In genomic region chr14:62908550-62908949, GRCm38 (mm10) we compare ENCODE assay signal across 32 mouse cellular contexts.
A peak's percentile ranks its signal among the peaks of the same experiment; 100 is the strongest.
DNase-seq lines count a peak whose midpoint lies in the region; ATAC-seq and TF ChIP-seq lines count a peak whose summit lies in the region.
"Had no signal": no experiment of that assay in that cellular context is flagged by ENCODE, and none has a peak within 500 bp of the region (broad histone marks: within the 10 kb centered on the region; RNA-seq: fewer than 3 reads in every experiment).

No protein-coding gene starts in this region.

- ATAC-seq in heart, embryonic 12.5 days (ENCODE audit: insufficient number of reproducible peaks, low FRiP score), result no peak
- 0 out of 2 replicates have a peak, but pooled peaks have one; percentile 47 for ATAC-seq in hindbrain, postnatal 0 days
- ATAC-seq: forebrain, embryonic 14.5 days; inflammation-experienced regulatory T-cells, adult 6 months; midbrain, embryonic 15.5 days had no signal

- H3K4me1 ChIP-seq in heart, embryonic 12.5 days (replicated peaks), result peaks cover 24% of the 10 kb centered on the region
- no peaks in the 10 kb centered on the region for H3K4me1 ChIP-seq in hindbrain, postnatal 0 days (ENCODE audit: insufficient read depth, low read length)
- no peaks in the 10 kb centered on the region; the same call in 1 of the 2 replicates for H3K4me1 ChIP-seq in hindbrain, embryonic 10.5 days (replicated peaks)
- H3K4me1 ChIP-seq in testis, adult 2 months (ENCODE audit: control insufficient read depth, insufficient read depth, low read length), result peaks cover 5% of the 10 kb centered on the region
- H3K4me1 ChIP-seq: hindbrain, embryonic 12.5 days; limb, embryonic 12.5 days; liver, embryonic 15.5 days; midbrain, embryonic 15.5 days had no signal

- H3K27me3 ChIP-seq in heart, embryonic 12.5 days (replicated peaks), result no peaks in the 10 kb centered on the region
- H3K27me3 ChIP-seq in hindbrain, postnatal 0 days (ENCODE audit: insufficient read depth, low read length), result no peaks in the 10 kb centered on the region
- no peaks in the 10 kb centered on the region for H3K27me3 ChIP-seq in hindbrain, embryonic 10.5 days (ENCODE audit: insufficient read depth, poor library complexity, severe bottlenecking)
- no peaks in the 10 kb centered on the region for H3K27me3 ChIP-seq in testis, adult 2 months (ENCODE audit: control insufficient read depth, insufficient read depth, low read length)
- H3K27me3 ChIP-seq: embryonic facial prominence, embryonic 12.5 days; heart, embryonic 15.5 days; hindbrain, embryonic 12.5 days; limb, embryonic 12.5 days; liver, embryonic 15.5 days; midbrain, embryonic 15.5 days; neural tube, embryonic 12.5 days had no signal

- H3K9me3 ChIP-seq in heart, embryonic 12.5 days (replicated peaks), result no peaks in the 10 kb centered on the region
- no peaks in the 10 kb centered on the region for H3K9me3 ChIP-seq in hindbrain, postnatal 0 days (ENCODE audit: low read length)
- no peaks in the 10 kb centered on the region for H3K9me3 ChIP-seq in hindbrain, embryonic 10.5 days
- H3K9me3 ChIP-seq: embryonic facial prominence, embryonic 12.5 days; heart, embryonic 15.5 days; hindbrain, embryonic 12.5 days; limb, embryonic 12.5 days; liver, embryonic 15.5 days; midbrain, embryonic 15.5 days; neural tube, embryonic 12.5 days had no signal

- no peak for TF ChIP-seq POLR2A in testis, adult 2 months (IDR thresholded peaks at IDR 0.05; ENCODE audit: control insufficient read depth, low read depth, low read length)

- H3K4me3 ChIP-seq in heart, embryonic 12.5 days, result no peak overlapping the region
- H3K4me3 ChIP-seq in hindbrain, postnatal 0 days (ENCODE audit: low read length), result no peak overlapping the region
- no peak overlapping the region for H3K4me3 ChIP-seq in hindbrain, embryonic 10.5 days
- no peak overlapping the region for H3K4me3 ChIP-seq in testis, adult 2 months (ENCODE audit: control insufficient read depth, low read depth, low read length)
- H3K4me3 ChIP-seq: embryonic facial prominence, embryonic 12.5 days; heart, embryonic 15.5 days; hindbrain, embryonic 12.5 days; layer of hippocampus, adult 2 months; left cerebral cortex, adult 2 months; limb, embryonic 12.5 days; liver, embryonic 15.5 days; midbrain, embryonic 15.5 days; neural tube, embryonic 12.5 days had no signal

- 55% methylated on average over 5 of the region's 5 CpGs for WGBS in heart, embryonic 12.5 days
- 63% methylated on average over 5 of the region's 5 CpGs for WGBS in hindbrain, postnatal 0 days
- WGBS in hindbrain, embryonic 10.5 days, result 89% methylated on average over 5 of the region's 5 CpGs

- H3K9ac ChIP-seq in heart, embryonic 12.5 days, result no peak overlapping the region
- H3K9ac ChIP-seq in hindbrain, postnatal 0 days (replicated peaks; ENCODE audit: low read length), result no peak overlapping the region
- H3K9ac ChIP-seq: embryonic facial prominence, embryonic 12.5 days; heart, embryonic 15.5 days; hindbrain, embryonic 12.5 days; limb, embryonic 12.5 days; liver, embryonic 15.5 days; lung, embryonic 14.5 days; midbrain, embryonic 15.5 days; neural tube, embryonic 12.5 days had no signal

- no peak for TF ChIP-seq CTCF in hindbrain, postnatal 0 days (IDR thresholded peaks at IDR 0.05; ENCODE audit: low read depth)
- TF ChIP-seq CTCF in testis, adult 2 months (IDR thresholded peaks at IDR 0.05; ENCODE audit: control insufficient read depth, insufficient read depth, insufficient replicate concordance, low read depth, low read length), result no peak

- H3K4me2 ChIP-seq in heart, embryonic 12.5 days, result no peak overlapping the region
- H3K4me2 ChIP-seq in hindbrain, postnatal 0 days (ENCODE audit: low read depth, low read length), result no peak overlapping the region
- H3K4me2 ChIP-seq: embryonic facial prominence, embryonic 12.5 days; heart, embryonic 15.5 days; hindbrain, embryonic 12.5 days; limb, embryonic 12.5 days; liver, embryonic 15.5 days; lung, embryonic 14.5 days; midbrain, embryonic 15.5 days; neural tube, embryonic 12.5 days had no signal

- DNase-seq in heart, adult 8-10 months (ENCODE audit: low spot score), result no peak
- no peak for DNase-seq in hindbrain, postnatal 0 days (ENCODE audit: low spot score)
- DNase-seq in hindbrain, embryonic 10.5 days (ENCODE audit: low spot score), result no peak
- no peak for DNase-seq in testis, postnatal 14 days (ENCODE audit: low spot score)
- DNase-seq in adrenal gland, adult 2 months, result no peak
- DNase-seq: adrenal gland, postnatal 36 days; B cell, adult 2 months; cerebellum, adult 11 months; cerebellum, adult 9-10 months; cerebellum, postnatal 36 days; embryo, embryonic 11 days; gastrocnemius, postnatal 25 days; kidney, adult 2 months; kidney, postnatal 36 days; lung, embryonic 14.5 days; lung, postnatal 14 days; right cerebral cortex, postnatal 4 days; thymus, postnatal 4 days had no signal

- H3K27ac ChIP-seq in heart, embryonic 12.5 days (ENCODE audit: poor library complexity, severe bottlenecking), result peak overlapping the region; percentile 49
- peak overlapping the region; percentile 32; the same call in 1 of the 2 replicates for H3K27ac ChIP-seq in hindbrain, postnatal 0 days
- H3K27ac ChIP-seq in hindbrain, embryonic 10.5 days, result no peak overlapping the region
- peak overlapping the region; percentile 5; the same call in 1 of the 2 replicates for H3K27ac ChIP-seq in testis, adult 2 months (ENCODE audit: control insufficient read depth, insufficient read depth, low read depth, low read length)
- H3K27ac ChIP-seq: embryonic facial prominence, embryonic 12.5 days; hindbrain, embryonic 12.5 days; layer of hippocampus, adult 2 months; left cerebral cortex, adult 2 months; limb, embryonic 12.5 days; liver, embryonic 15.5 days; midbrain, embryonic 15.5 days; neural tube, embryonic 12.5 days; stomach, postnatal 0 days had no signal

- 0 out of 2 replicates have a peak, but pooled peaks cover under 1% of the 10 kb centered on the region for H3K36me3 ChIP-seq in heart, embryonic 12.5 days
- H3K36me3 ChIP-seq in hindbrain, postnatal 0 days (ENCODE audit: insufficient read depth, low read length), result no peaks in the 10 kb centered on the region
- H3K36me3 ChIP-seq in hindbrain, embryonic 10.5 days, result 0 out of 2 replicates have a peak, but pooled peaks cover 10% of the 10 kb centered on the region
- no peaks in the 10 kb centered on the region for H3K36me3 ChIP-seq in testis, adult 2 months (ENCODE audit: control insufficient read depth, insufficient read depth, low read length)
- H3K36me3 ChIP-seq: embryonic facial prominence, embryonic 12.5 days; heart, embryonic 15.5 days; hindbrain, embryonic 12.5 days; limb, embryonic 12.5 days; liver, embryonic 15.5 days; midbrain, embryonic 15.5 days; neural tube, embryonic 12.5 days had no signal
